Mouse (Mus musculus): ENCODE measurements around the gene Olfr1214. TPM values are rescaled to one million over a fixed set of nuclear protein-coding genes. Genes with fewer than 3 reads are reported as not detected.
"Not testable (repeated sequence)": the region's sequence is repeated elsewhere in the genome, so short reads cannot be mapped to it uniquely, and the experiment has no call there.

The Olfr1214 gene
- not detected for total RNA-seq (2018; cell fraction: chromatin; rRNA removed)
- total RNA-seq (2018; cell fraction: cytosol; rRNA removed), result not detected
- not detected for total RNA-seq (2018; cell fraction: nucleus; rRNA removed)
- not detected in 3 replicates for polyA plus RNA-seq (2018)

DNA sequence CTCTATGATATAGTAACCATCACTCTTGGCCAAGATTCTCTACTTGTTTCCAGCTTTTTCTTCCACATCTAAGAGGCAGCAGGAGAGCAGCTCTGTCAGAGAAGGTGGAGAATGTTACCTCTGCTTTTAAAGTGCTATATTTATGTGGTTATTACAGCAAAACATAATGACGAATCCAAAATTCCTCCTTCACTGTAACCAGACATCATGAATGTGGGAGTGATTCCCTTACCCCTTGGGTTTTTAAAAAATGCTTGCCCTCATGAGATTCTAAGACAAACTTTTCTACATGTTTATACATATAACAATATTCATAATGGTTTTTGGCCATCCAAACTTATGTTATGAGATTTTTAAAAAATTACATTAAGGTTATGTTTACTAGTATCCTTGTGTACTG is at the start of gene Olfr1214:
Gene Olfr1214 (minus strand): TSS at position 101 of the 400 bp plus-strand sequence.
- H3K4me3 ChIP-seq (ENCODE audit: inconsistent target), result no peak within 1 kb of the TSS
- no peak within 1 kb of the TSS for H3K27ac ChIP-seq
- H3K36me3 ChIP-seq (ENCODE audit: inconsistent target), result no peaks in the 10 kb centered on the region
- WGBS (ENCODE audit: missing documents), result 100% methylated on average over 1 of the region's 1 CpGs
- H3K79me2 ChIP-seq (ENCODE audit: inconsistent target), result no peaks in the 10 kb centered on the region

DNA sequence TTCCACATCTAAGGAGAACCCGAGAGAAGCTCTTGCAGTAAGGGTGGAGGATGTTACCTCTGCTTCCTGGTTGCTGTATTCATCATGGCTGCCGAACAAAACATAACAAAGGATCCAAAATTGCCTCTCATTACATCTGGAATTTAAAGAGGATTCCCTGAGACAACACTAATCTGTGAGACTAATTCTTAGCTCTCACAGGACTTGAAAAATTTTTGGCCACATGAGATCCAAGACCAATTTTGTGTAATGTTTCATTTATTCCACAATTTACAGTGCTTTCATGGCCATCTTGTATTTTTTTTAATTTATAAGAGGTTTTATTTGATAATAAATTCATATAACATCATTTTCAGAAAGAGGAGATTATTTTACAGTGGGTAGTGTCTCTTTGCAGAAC is 39.5 kb upstream of the Olfr1214 start, which contains the start of gene Olfr1217:
Gene Olfr1217 (minus strand): TSS at position 101 of the 400 bp plus-strand sequence.
- no peak within 1 kb of the TSS for H3K27ac ChIP-seq
- WGBS (ENCODE audit: missing documents), result 56% methylated on average over 2 of the region's 2 CpGs
- no peaks in the 10 kb centered on the region for H3K36me3 ChIP-seq (ENCODE audit: inconsistent target)
- H3K79me2 ChIP-seq (ENCODE audit: inconsistent target), result no peaks in the 10 kb centered on the region
- H3K4me3 ChIP-seq (ENCODE audit: inconsistent target), result no peak within 1 kb of the TSS

DNA sequence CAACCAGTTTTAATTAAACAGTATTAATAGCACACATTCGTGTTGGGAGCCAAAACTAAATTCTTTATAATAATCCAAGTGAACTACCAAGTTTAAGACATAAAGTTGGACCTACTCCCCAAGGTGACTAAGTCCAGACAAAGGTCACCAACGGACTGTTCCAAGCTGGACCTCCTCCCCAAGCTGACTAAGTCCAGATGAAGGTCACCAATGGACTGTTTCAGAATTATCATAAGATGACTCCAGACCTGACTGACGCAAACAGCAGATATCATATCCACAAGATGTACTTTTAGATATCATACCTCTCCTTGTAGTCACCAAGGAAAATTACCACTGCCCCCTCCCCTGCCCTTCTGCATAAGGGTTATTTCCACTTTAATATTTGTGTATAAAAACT is 29.0 kb upstream of the Olfr1214 start:
- H3K36me3 ChIP-seq (ENCODE audit: inconsistent target); H3K79me2 ChIP-seq (ENCODE audit: inconsistent target); H3K4me3 ChIP-seq (ENCODE audit: inconsistent target); H3K27ac ChIP-seq: not testable (repeated sequence)
- whole genome bisulfite sequencing (ENCODE audit: missing documents), result 74% methylated on average over 3 of the region's 3 CpGs

DNA sequence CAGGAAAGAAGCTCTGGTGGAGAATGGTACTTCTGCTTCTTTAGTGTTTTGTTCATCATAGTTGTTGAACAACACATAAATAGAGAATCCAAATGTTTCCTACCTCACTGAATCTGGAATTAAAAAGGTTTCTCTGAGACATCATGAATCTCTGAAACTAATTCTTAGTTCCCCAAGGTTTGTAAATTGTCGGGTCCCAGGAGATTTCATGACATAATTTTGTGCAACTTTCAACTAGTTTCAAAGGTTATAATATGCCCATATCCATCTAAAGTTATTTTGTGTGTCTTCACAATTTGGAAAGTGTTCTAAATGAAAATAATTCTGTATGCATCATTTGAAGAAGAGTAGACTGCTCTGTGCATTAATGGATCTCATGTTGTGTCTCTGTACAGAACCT is 25.8 kb upstream of the Olfr1214 start, which contains the start of gene Olfr1216:
Gene Olfr1216 (minus strand): TSS at position 101 of the 400 bp plus-strand sequence.
- Histone ChIP-seq H3K27ac (no peak within 1 kb of the TSS), H3K4me3 (ENCODE audit: inconsistent target) (no peak within 1 kb of the TSS), H3K79me2 (ENCODE audit: inconsistent target) (no peaks in the 10 kb centered on the region), H3K36me3 (ENCODE audit: inconsistent target) (no peaks in the 10 kb centered on the region)
- WGBS (ENCODE audit: missing documents), result 93% methylated on average over 1 of the region's 1 CpGs

DNA sequence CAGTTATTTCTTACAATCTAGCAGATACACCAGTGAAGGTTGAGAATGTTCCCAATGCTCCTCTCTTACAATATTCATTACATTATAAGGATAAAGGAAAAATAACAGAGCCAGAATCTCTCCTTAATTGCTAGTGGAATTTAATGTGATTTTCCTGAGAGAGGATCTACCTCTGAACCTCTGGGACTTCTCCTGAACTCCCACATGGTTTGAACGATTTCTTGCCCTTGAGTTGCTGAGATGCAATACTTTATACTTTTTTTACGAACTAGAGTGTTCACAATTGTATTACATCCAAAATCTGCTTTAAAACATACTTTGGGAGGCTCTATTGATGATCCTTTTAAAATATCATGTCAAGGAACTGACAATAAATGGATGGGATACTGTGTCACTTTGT is 14.4 kb upstream of the Olfr1214 start, which contains the start of gene Olfr1215:
Gene Olfr1215 (minus strand): TSS at position 101 of the 400 bp plus-strand sequence.
- H3K36me3 ChIP-seq (ENCODE audit: inconsistent target), result no peaks in the 10 kb centered on the region
- WGBS (ENCODE audit: missing documents), result 64% methylated on average over 2 of the region's 2 CpGs
- no peak within 1 kb of the TSS for H3K27ac ChIP-seq
- H3K4me3 ChIP-seq (ENCODE audit: inconsistent target), result no peak within 1 kb of the TSS
- no peaks in the 10 kb centered on the region for H3K79me2 ChIP-seq (ENCODE audit: inconsistent target)

DNA sequence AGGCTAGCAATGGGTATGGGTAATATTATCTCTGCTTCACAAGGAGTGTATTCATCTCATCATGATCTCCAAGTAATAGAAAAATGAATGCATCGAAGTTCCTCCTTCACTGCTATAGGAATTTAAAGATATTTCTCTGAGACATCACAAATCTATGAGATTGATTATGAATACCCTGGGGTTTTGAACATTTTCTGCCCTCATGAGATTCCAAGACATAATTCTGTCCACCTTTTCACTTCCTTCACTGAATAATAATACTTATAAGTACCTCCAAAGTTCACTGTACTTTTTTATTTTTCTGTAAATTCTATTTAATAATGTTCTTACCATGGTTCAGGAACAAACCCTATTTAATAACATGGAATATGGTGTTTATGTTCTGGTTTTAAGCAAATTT is 12.3 kb downstream of the Olfr1214 start, which contains the start of gene Gm13762:
Gene Gm13762 (minus strand): TSS at position 101 of the 400 bp plus-strand sequence.
- 73% methylated on average over 1 of the region's 1 CpGs for WGBS (ENCODE audit: missing documents)
- Histone ChIP-seq H3K36me3 (ENCODE audit: inconsistent target) (no peaks in the 10 kb centered on the region), H3K27ac (no peak within 1 kb of the TSS), H3K4me3 (ENCODE audit: inconsistent target) (no peak within 1 kb of the TSS), H3K79me2 (ENCODE audit: inconsistent target) (no peaks in the 10 kb centered on the region)

GRCm38 (mm10) chr2:88953669-88954068 is 38.8 kb downstream of the Olfr1214 start, which contains the start of gene Olfr1212:
TSS of gene Olfr1212 (plus strand) at chr2:88953969.
- H3K4me3 ChIP-seq (ENCODE audit: inconsistent target), result no peak within 1 kb of the TSS
- H3K36me3 ChIP-seq (ENCODE audit: inconsistent target), result no peaks in the 10 kb centered on the region
- H3K79me2 ChIP-seq (ENCODE audit: inconsistent target), result no peaks in the 10 kb centered on the region
- no peak within 1 kb of the TSS for H3K27ac ChIP-seq

DNA sequence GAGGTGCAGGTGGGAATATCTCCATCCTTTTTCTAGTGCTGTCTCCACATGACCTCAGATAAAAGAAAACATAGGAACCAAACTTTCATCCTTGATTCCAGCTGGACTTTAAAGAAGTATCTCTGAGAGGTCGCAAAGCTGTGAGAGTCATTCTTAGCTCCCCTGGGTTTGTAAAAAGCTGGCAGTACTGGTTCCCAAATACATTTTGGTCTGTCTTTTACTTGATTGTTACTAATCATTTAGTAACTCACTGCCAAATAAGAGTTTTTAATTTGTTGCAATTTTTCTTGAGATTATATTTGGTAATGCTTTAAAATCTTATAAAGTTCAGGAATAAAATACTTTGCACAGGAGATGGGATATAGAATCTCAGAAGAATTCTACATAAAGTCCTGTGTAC is 54.4 kb downstream of the Olfr1214 start, which contains the start of gene Olfr1211:
Gene Olfr1211 (minus strand): TSS at position 101 of the 400 bp plus-strand sequence.
- Histone ChIP-seq H3K4me3 (ENCODE audit: inconsistent target) (no peak within 1 kb of the TSS), H3K79me2 (ENCODE audit: inconsistent target) (no peaks in the 10 kb centered on the region), H3K27ac (no peak within 1 kb of the TSS), H3K36me3 (ENCODE audit: inconsistent target) (no peaks in the 10 kb centered on the region)
- WGBS (ENCODE audit: missing documents), result 94% methylated on average over 1 of the region's 1 CpGs

Other genes with a start within 250 kb of the Olfr1214 start
- gene Olfr1198, start 241.3 kb downstream of the Olfr1214 start, polyA plus RNA-seq (2018), result not detected in 3 replicates
- not detected in 3 replicates for gene Olfr1199, start 232.2 kb downstream of the Olfr1214 start, polyA plus RNA-seq (2018)
- not detected in 3 replicates for gene Olfr1200, start 222.2 kb downstream of the Olfr1214 start, polyA plus RNA-seq (2018)
- not detected in 3 replicates for gene Olfr1201, start 199.6 kb downstream of the Olfr1214 start, polyA plus RNA-seq (2018)
- gene Olfr1202, start 178.2 kb downstream of the Olfr1214 start, polyA plus RNA-seq (2018), result not detected in 3 replicates
- not detected in 3 replicates for gene Olfr1205, start 162.9 kb downstream of the Olfr1214 start, polyA plus RNA-seq (2018)
- gene Olfr1204, start 143.4 kb downstream of the Olfr1214 start, polyA plus RNA-seq (2018), result not detected in 3 replicates
- not detected in 3 replicates for gene Olfr1206, start 129.4 kb downstream of the Olfr1214 start, polyA plus RNA-seq (2018)
- gene Olfr1208, start 90.3 kb downstream of the Olfr1214 start, polyA plus RNA-seq (2018), result not detected in 3 replicates
- not detected in 3 replicates for gene Olfr1209, start 77.5 kb downstream of the Olfr1214 start, polyA plus RNA-seq (2018)
- gene Olfr1211, start 54.5 kb downstream of the Olfr1214 start, polyA plus RNA-seq (2018), result not detected in 3 replicates
- gene Olfr1212, start 38.7 kb downstream of the Olfr1214 start, polyA plus RNA-seq (2018), result not detected in 3 replicates
- not detected in 3 replicates for gene Gm13762, start 12.4 kb downstream of the Olfr1214 start, polyA plus RNA-seq (2018)
- gene Olfr1215, start 14.3 kb upstream of the Olfr1214 start, polyA plus RNA-seq (2018), result not detected in 3 replicates
- gene Olfr1216, start 25.7 kb upstream of the Olfr1214 start, polyA plus RNA-seq (2018), result not detected in 3 replicates
- not detected in 3 replicates for gene Olfr1217, start 39.4 kb upstream of the Olfr1214 start, polyA plus RNA-seq (2018)
- gene Olfr1218, start 68.5 kb upstream of the Olfr1214 start, polyA plus RNA-seq (2018), result not detected in 3 replicates
- gene Olfr1219, start 90.9 kb upstream of the Olfr1214 start, polyA plus RNA-seq (2018), result not detected in 3 replicates
- gene Olfr1220, start 114.2 kb upstream of the Olfr1214 start, polyA plus RNA-seq (2018), result not detected in 3 replicates
- not detected in 3 replicates for gene Olfr1221, start 124.6 kb upstream of the Olfr1214 start, polyA plus RNA-seq (2018)
- not detected in 3 replicates for gene Olfr1222, start 140.4 kb upstream of the Olfr1214 start, polyA plus RNA-seq (2018)
- gene Olfr1223, start 158.9 kb upstream of the Olfr1214 start, polyA plus RNA-seq (2018), result not detected in 3 replicates
- gene Olfr1224-ps1, start 171.4 kb upstream of the Olfr1214 start, polyA plus RNA-seq (2018), result not detected in 3 replicates
- not detected in 3 replicates for gene Olfr1225, start 182.0 kb upstream of the Olfr1214 start, polyA plus RNA-seq (2018)
- gene Olfr1226, start 207.4 kb upstream of the Olfr1214 start, polyA plus RNA-seq (2018), result not detected in 3 replicates